Mouse (Mus musculus): ENCODE measurements around the gene Shroom4. TPM values are rescaled to one million over a fixed set of nuclear protein-coding genes. Genes with fewer than 3 reads are reported as not detected.
A peak's percentile ranks its signal among the peaks of the same experiment; 100 is the strongest.

Shroom4 gene
- 4.4 and 4.7 TPM in 2 replicates for polyA plus RNA-seq (2015; fragmentation: Nextera tagmentation; extraction: Ambion mirVana)

DNA sequence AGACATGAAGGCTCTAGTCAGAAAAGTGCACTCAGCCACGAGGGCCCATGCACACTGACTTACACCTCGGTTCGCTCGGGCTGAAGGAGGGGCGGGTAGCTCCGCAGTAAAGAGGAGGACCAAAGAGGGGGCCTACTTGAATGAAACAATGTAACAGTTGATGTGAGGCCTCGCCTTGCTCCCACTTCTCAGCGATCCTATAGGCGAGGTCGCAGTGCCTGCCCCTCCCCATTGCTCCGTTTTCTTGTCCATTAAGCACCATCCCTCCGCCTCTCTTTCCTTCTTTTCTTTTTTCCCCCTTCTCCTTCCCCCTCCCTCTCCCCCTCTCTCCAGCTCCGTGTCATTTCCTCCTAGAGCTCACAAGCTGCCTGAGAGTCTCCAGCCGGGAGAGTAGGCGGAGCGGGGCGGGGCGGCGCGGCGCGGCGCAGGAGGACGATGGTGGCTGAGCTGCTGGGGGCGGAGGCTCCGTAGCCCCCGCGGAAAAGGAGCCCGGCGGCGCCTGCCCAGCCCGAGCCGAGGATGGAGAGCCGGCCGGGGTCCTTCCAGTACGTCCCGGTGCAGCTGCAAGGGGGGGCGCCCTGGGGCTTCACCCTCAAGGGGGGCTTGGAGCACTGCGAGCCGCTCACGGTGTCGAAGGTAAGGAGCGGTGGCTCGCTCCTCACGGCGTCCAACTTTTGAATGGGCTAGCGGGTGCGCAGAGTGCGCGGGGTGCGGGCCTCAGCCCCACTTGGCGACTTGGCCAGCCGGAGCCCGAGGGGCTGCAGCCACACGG lies at the start of gene Shroom4:
TSS of gene Shroom4 (plus strand) at position 229 of the 772 bp plus-strand sequence.
- Histone ChIP-seq H3K36me3 (ENCODE audit: insufficient read depth, low read length) (no peaks in the 10 kb centered on the region), H3K9ac (replicated peaks; ENCODE audit: low read depth) (peak within 1 kb of the TSS; percentile 29; the same call in 1 of the 2 replicates), H3K27ac (ENCODE audit: low read length) (peak within 1 kb of the TSS; percentile 68), H3K27me3 (replicated peaks; ENCODE audit: insufficient read depth, low read length) (no peaks in the 10 kb centered on the region), H3K4me1 (ENCODE audit: insufficient read depth, low read depth, low read length) (no peaks in the 10 kb centered on the region), H3K9me3 (ENCODE audit: low read length) (no peaks in the 10 kb centered on the region), H3K4me2 (replicated peaks; ENCODE audit: low read depth, low read length) (peak within 1 kb of the TSS; percentile 61), H3K4me3 (ENCODE audit: low read depth, low read length) (peak within 1 kb of the TSS; percentile 59)
- DNase-seq (ENCODE audit: low spot score), result peak; percentile 83
- WGBS, result 8% methylated on average over 27 of the region's 55 CpGs
- no peak for TF ChIP-seq EP300 (IDR thresholded peaks at IDR 0.05)
- no peak for TF ChIP-seq CTCF (IDR thresholded peaks at IDR 0.05)
- ATAC-seq, result peak; percentile 96

GRCm38 (mm10) chrX:6356876-6357275 lies 42.8 kb upstream of the Shroom4 start:
- H3K36me3 ChIP-seq (ENCODE audit: insufficient read depth, low read length), result no peaks in the 10 kb centered on the region
- H3K4me1 ChIP-seq (ENCODE audit: insufficient read depth, low read depth, low read length), result no peaks in the 10 kb centered on the region
- ATAC-seq (no peak), DNase-seq (ENCODE audit: low spot score) (no peak)
- WGBS, result 74% methylated on average over 3 of the region's 3 CpGs
- TF ChIP-seq CTCF (IDR thresholded peaks at IDR 0.05) (no peak), EP300 (IDR thresholded peaks at IDR 0.05) (no peak)
- H3K9ac ChIP-seq (replicated peaks; ENCODE audit: low read depth), result no peak overlapping the region
- no peak overlapping the region for H3K27ac ChIP-seq (ENCODE audit: low read length)
- H3K9me3 ChIP-seq (ENCODE audit: low read length), result no peaks in the 10 kb centered on the region
- H3K4me3 ChIP-seq (ENCODE audit: low read depth, low read length), result no peak overlapping the region
- H3K27me3 ChIP-seq (replicated peaks; ENCODE audit: insufficient read depth, low read length), result no peaks in the 10 kb centered on the region
- H3K4me2 ChIP-seq (replicated peaks; ENCODE audit: low read depth, low read length), result no peak overlapping the region

DNA sequence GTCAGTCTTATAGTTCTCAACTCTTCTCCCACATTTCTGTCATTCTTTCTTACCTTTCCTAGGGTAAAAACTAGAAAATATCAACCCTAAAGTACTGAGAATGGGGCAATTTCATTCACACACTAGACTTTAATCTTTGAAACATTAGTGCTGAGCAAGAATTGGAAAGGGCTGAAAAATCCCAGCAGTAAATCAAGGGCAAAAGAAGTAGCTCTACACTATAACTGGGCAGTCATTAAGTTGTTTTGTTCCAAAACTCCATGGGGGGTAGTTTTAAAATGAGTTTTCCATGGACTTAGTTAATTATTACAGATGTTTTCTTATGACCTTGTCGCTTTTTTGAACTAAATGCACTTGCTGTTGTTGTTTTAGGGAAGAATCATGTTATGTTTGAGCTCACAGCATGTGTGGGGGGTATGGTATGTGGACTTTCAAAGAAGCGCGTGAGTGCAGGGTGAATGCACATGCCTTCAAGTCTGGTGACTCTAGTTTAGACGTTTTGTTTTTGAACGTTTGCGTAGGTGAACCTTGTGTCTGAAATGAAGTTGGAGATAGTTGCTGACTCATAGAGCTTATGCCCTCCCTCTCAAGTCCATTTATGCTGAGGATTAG lies 42.0 kb upstream of the Shroom4 start:
- H3K9ac ChIP-seq (replicated peaks; ENCODE audit: low read depth), result no peak overlapping the region
- H3K27ac ChIP-seq (ENCODE audit: low read length), result no peak overlapping the region
- 70% methylated on average over 6 of the region's 6 CpGs for WGBS
- H3K4me2 ChIP-seq (replicated peaks; ENCODE audit: low read depth, low read length), result no peak overlapping the region
- ATAC-seq (no peak), DNase-seq (ENCODE audit: low spot score) (no peak)
- H3K27me3 ChIP-seq (replicated peaks; ENCODE audit: insufficient read depth, low read length), result no peaks in the 10 kb centered on the region
- TF ChIP-seq EP300 (IDR thresholded peaks at IDR 0.05) (no peak), CTCF (IDR thresholded peaks at IDR 0.05) (no peak)
- H3K4me1 ChIP-seq (ENCODE audit: insufficient read depth, low read depth, low read length), result no peaks in the 10 kb centered on the region
- H3K4me3 ChIP-seq (ENCODE audit: low read depth, low read length), result no peak overlapping the region
- no peaks in the 10 kb centered on the region for H3K36me3 ChIP-seq (ENCODE audit: insufficient read depth, low read length)
- no peaks in the 10 kb centered on the region for H3K9me3 ChIP-seq (ENCODE audit: low read length)

DNA sequence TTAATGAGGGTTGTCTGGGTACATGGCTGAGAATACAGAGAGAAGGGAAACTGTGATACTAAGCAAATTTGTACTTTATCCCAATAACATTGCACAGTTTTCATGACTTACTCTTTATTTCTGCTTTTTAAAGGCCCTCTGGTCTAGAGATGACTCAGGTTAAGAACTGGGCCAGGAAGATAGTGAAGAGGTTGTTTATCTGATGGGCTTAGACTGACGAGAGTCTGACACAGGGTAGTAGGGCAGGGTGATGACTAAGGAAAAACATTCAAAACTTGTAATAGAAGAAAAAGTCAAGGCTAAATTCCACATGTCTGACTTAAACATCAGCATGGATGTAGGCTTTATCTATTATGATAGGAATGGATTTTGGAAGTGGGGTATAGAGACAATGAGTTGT lies 30.8 kb upstream of the Shroom4 start:
- 37% methylated on average over 1 of the region's 1 CpGs for WGBS

GRCm38 (mm10) chrX:6370706-6371105 lies 28.9 kb upstream of the Shroom4 start:
- H3K4me1 ChIP-seq (ENCODE audit: insufficient read depth, low read depth, low read length), result no peaks in the 10 kb centered on the region

More for the DNA sequence above, 30.8 kb upstream of the Shroom4 start:
- ATAC-seq (no peak), DNase-seq (ENCODE audit: low spot score) (no peak)
- Histone ChIP-seq H3K9me3 (ENCODE audit: low read length) (no peaks in the 10 kb centered on the region), H3K27me3 (replicated peaks; ENCODE audit: insufficient read depth, low read length) (no peaks in the 10 kb centered on the region), H3K4me2 (replicated peaks; ENCODE audit: low read depth, low read length) (no peak overlapping the region), H3K27ac (ENCODE audit: low read length) (no peak overlapping the region), H3K9ac (replicated peaks; ENCODE audit: low read depth) (no peak overlapping the region), H3K4me1 (ENCODE audit: insufficient read depth, low read depth, low read length) (no peaks in the 10 kb centered on the region), H3K36me3 (ENCODE audit: insufficient read depth, low read length) (no peaks in the 10 kb centered on the region), H3K4me3 (ENCODE audit: low read depth, low read length) (no peak overlapping the region)
- TF ChIP-seq EP300 (IDR thresholded peaks at IDR 0.05) (no peak), CTCF (IDR thresholded peaks at IDR 0.05) (no peak)

GRCm38 (mm10) chrX:6393861-6394260 lies 5.8 kb upstream of the Shroom4 start:
- no peak overlapping the region for H3K9ac ChIP-seq (replicated peaks; ENCODE audit: low read depth)
- no peak overlapping the region for H3K4me2 ChIP-seq (replicated peaks; ENCODE audit: low read depth, low read length)
- TF ChIP-seq EP300 (IDR thresholded peaks at IDR 0.05) (no peak), CTCF (IDR thresholded peaks at IDR 0.05) (no peak)
- DNase-seq (ENCODE audit: low spot score) (peak; percentile 29), ATAC-seq (no peak)
- H3K27ac ChIP-seq (ENCODE audit: low read length), result no peak overlapping the region
- no peaks in the 10 kb centered on the region for H3K9me3 ChIP-seq (ENCODE audit: low read length)
- no peaks in the 10 kb centered on the region for H3K36me3 ChIP-seq (ENCODE audit: insufficient read depth, low read length)
- no peak overlapping the region for H3K4me3 ChIP-seq (ENCODE audit: low read depth, low read length)
- no peaks in the 10 kb centered on the region for H3K4me1 ChIP-seq (ENCODE audit: insufficient read depth, low read depth, low read length)
- WGBS, result 38% methylated on average over 1 of the region's 1 CpGs
- no peaks in the 10 kb centered on the region for H3K27me3 ChIP-seq (replicated peaks; ENCODE audit: insufficient read depth, low read length)

More at GRCm38 (mm10) chrX:6370706-6371105, 28.9 kb upstream of the Shroom4 start:
- Histone ChIP-seq H3K27me3 (replicated peaks; ENCODE audit: insufficient read depth, low read length) (no peaks in the 10 kb centered on the region), H3K27ac (ENCODE audit: low read length) (no peak overlapping the region), H3K9me3 (ENCODE audit: low read length) (no peaks in the 10 kb centered on the region), H3K4me3 (ENCODE audit: low read depth, low read length) (no peak overlapping the region), H3K4me2 (replicated peaks; ENCODE audit: low read depth, low read length) (no peak overlapping the region), H3K9ac (replicated peaks; ENCODE audit: low read depth) (no peak overlapping the region), H3K36me3 (ENCODE audit: insufficient read depth, low read length) (no peaks in the 10 kb centered on the region)
- DNase-seq (ENCODE audit: low spot score), result no peak
- no peak for TF ChIP-seq EP300 (IDR thresholded peaks at IDR 0.05)
- TF ChIP-seq CTCF (IDR thresholded peaks at IDR 0.05), result no peak
- no peak for ATAC-seq
- 88% methylated on average over 3 of the region's 3 CpGs for WGBS
